Mouse (Mus musculus) bone marrow, adult 2 months (tissue): Measurements from ENCODE around the gene Sub1. TPM values are rescaled to one million over a fixed set of nuclear protein-coding genes. Genes with fewer than 3 reads are reported as not detected.

Experiments used
- H3K27ac ChIP-seq: fragments of 200-500 bp; 2 replicates; pipeline ENCODE4 v1.5.1; 2012; ENCODE audit warnings: low read depth, mild to moderate bottlenecking, control low read depth, inconsistent platforms, low read length; ENCODE audit not compliant: control insufficient read depth, poor library complexity, insufficient read depth
- H3K4me1 ChIP-seq: fragments of 200-500 bp; 2 replicates; pipeline ENCODE4 v1.6.1; 2011; ENCODE audit warnings: low read length; ENCODE audit not compliant: control insufficient read depth, insufficient read depth
- H3K4me3 ChIP-seq: fragments of 200-500 bp; replicated peaks from 2 replicates; pipeline ENCODE3; 2011; ENCODE audit warnings: mild to moderate bottlenecking, low read depth, low read length, control low read depth; ENCODE audit not compliant: control insufficient read depth
- CTCF ChIP-seq: fragments of 200-500 bp; IDR thresholded peaks from 2 replicates; pipeline ENCODE4 v1.5.1; 2011; ENCODE audit warnings: low read length, control low read depth; ENCODE audit not compliant: control insufficient read depth, insufficient read depth
- POLR2A ChIP-seq: fragments of 200-500 bp; IDR thresholded peaks from 2 replicates; pipeline ENCODE4 v1.6.1; 2011; ENCODE audit warnings: low read depth, mild to moderate bottlenecking, control low read depth, low read length, borderline replicate concordance; ENCODE audit not compliant: control insufficient read depth
- WGBS: fragments of 180-500 bp; shearing (Covaris S2); methylation state at CpG from one replicate; pipeline ENCODE4 v1.1.7; 2018; 5-methylcytosine and 5-hydroxymethylcytosine counted together
- polyA plus RNA-seq: library from polyadenylated mRNA; stranded (reverse); fragments of >200 nt; gene quantifications from 2 replicates; pipeline ENCODE4 v1.2.4, GENCODE M21; 2011; ENCODE audit warnings: low replicate concordance; ENCODE audit not compliant: missing spikeins, insufficient read depth, insufficient read length

Gene Sub1
- polyA plus RNA-seq, 1 experiment = 276 TPM

DNA sequence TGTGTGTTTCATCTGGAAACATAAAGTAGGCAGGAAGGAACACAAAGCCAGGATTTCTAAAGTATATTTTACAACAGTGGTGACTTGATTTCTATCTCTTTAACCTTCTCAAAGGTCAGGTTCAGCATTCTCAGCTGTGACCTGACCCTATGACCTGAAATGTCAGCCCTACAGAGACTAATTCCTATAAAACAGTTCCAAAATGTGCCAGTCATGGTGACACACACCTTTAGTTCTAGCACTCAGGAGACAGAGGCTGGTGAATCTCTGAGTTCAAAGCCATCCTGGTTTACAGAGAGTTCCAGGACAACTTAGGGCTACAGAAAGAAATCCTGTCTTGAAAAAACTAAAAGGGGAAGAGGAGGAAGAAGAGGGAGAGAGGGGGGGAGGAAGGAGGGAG lies 36.4 kb upstream of the Sub1 start:
- H3K4me3 ChIP-seq = no peak overlapping the region
- peaks cover 3% of the 10 kb centered on the region; the same call in 1 of the 2 replicates for H3K4me1 ChIP-seq
- TF ChIP-seq CTCF (no peak), POLR2A (no peak)

GRCm38 (mm10) chr15:12032512-12032911 lies 35.7 kb upstream of the Sub1 start:
- TF ChIP-seq POLR2A = no peak
- TF ChIP-seq CTCF = no peak
- no peak overlapping the region for H3K4me3 ChIP-seq
- no peak overlapping the region for H3K27ac ChIP-seq
- peaks cover 3% of the 10 kb centered on the region; the same call in 1 of the 2 replicates for H3K4me1 ChIP-seq
- 90% methylated on average over 3 of the region's 3 CpGs for WGBS

More for the DNA sequence above, 36.4 kb upstream of the Sub1 start:
- no peak overlapping the region for H3K27ac ChIP-seq

DNA sequence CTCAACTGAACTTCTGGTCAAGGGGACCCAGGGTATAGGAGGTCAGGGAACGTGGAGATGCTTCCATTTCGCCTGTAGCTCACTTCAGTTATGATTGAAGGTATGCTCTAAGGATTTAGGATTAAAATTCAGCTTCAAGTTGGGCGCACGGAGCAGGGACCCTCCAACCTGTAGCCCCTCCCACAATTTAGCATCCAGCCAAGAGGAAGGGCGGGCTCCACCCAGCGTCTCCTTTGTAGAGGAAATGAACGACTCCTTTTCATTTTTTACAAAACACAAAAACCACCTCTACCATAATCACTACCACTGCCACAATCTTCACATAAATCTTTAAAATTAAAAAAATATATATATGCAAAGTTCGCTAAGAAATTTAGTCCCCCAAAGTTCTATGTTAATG lies 35.1 kb upstream of the Sub1 start:
- 72% methylated on average over 8 of the region's 8 CpGs for WGBS
- Histone ChIP-seq H3K4me1 (peaks cover 2% of the 10 kb centered on the region; the same call in 1 of the 2 replicates), H3K27ac (no peak overlapping the region), H3K4me3 (no peak overlapping the region)
- no peak for TF ChIP-seq POLR2A
- no peak for TF ChIP-seq CTCF

DNA sequence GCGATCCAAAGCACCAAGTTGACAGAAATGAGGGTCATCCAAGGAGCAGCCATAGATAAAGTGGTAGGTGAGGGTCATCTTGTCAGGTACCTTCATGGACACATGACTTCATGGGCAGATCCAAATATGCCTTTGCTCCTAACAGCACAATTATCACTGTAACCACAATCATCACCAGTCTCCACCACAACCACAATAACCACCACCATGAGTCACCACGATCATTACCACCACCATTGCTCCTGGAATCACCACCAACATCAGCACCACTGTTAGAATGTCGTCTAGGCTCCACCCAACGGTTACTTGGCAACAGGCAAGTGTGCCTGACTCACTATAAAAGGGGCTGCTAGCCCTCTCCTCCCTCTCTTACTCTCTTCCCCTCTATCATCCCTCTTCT lies 33.4 kb upstream of the Sub1 start:
- H3K4me1 ChIP-seq = peaks cover 2% of the 10 kb centered on the region; the same call in 1 of the 2 replicates
- H3K27ac ChIP-seq = no peak overlapping the region
- 36% methylated on average over 4 of the region's 4 CpGs for WGBS
- no peak overlapping the region for H3K4me3 ChIP-seq
- TF ChIP-seq CTCF (no peak), POLR2A (no peak)

GRCm38 (mm10) chr15:12027807-12028206 lies 31.0 kb upstream of the Sub1 start:
- WGBS = 17% methylated on average over 3 of the region's 3 CpGs
- TF ChIP-seq CTCF (no peak), POLR2A (no peak)
- Histone ChIP-seq H3K4me3 (no peak overlapping the region), H3K4me1 (no peaks in the 10 kb centered on the region), H3K27ac (no peak overlapping the region)

DNA sequence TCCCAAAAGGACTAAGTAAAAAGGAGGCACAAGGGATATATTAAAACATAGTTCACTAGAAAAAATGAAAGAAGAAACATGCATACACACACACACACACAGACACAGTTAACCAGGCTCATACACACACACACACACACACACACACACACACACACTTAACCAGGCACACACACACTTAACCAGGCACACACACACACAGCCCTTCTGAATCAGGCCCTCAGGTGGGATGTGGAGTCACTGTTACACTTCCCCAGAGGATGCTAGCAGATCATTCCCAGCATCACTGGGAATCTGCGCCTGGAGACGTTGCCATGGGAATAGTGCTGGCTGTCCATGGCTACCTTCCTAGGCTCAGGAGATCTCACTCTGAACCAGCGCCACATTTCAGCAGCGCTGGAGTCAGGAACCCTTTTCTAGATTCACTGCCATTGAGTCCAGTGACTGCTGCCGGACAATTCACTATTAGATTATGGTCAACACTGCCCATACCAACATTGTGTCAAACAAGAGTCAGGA lies 30.2 kb upstream of the Sub1 start:
- 89% methylated on average over 5 of the region's 5 CpGs for WGBS
- H3K4me3 ChIP-seq = no peak overlapping the region
- TF ChIP-seq CTCF (no peak), POLR2A (no peak)
- H3K27ac ChIP-seq = no peak overlapping the region
- H3K4me1 ChIP-seq = no peaks in the 10 kb centered on the region; the same call in 1 of the 2 replicates

DNA sequence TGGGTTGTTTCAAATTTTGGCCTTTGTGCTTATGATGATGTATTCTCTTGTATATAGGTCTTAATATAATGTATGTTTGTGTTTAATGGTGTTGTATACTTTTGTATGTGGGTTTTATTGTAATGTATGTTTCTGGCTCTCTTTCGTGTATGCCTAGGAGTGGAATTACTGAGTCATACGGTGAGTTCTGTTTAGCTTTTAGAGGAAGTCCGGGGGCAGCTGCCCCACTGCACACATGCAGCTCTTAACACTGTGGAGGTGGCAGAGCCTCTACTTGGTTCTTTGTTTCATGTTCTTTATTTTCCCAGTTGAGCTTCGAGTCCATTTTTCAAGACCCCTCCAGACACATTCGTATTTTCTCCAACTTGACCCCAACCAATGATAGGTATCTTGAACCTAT lies 29.2 kb upstream of the Sub1 start:
- 21% methylated on average over 5 of the region's 5 CpGs for WGBS
- TF ChIP-seq CTCF (no peak), POLR2A (no peak)
- no peak overlapping the region for H3K4me3 ChIP-seq
- H3K4me1 ChIP-seq = no peaks in the 10 kb centered on the region; the same call in 1 of the 2 replicates
- H3K27ac ChIP-seq = no peak overlapping the region

- no peak overlapping the region for H3K27ac ChIP-seq
- no peak overlapping the region for H3K4me3 ChIP-seq
- WGBS = 88% methylated on average over 10 of the region's 10 CpGs
- TF ChIP-seq CTCF (no peak), POLR2A (no peak)
- no peaks in the 10 kb centered on the region; the same call in 1 of the 2 replicates for H3K4me1 ChIP-seq
Measured at GRCm38 (mm10) chr15:12025341-12025740, 28.6 kb upstream of the Sub1 start.

DNA sequence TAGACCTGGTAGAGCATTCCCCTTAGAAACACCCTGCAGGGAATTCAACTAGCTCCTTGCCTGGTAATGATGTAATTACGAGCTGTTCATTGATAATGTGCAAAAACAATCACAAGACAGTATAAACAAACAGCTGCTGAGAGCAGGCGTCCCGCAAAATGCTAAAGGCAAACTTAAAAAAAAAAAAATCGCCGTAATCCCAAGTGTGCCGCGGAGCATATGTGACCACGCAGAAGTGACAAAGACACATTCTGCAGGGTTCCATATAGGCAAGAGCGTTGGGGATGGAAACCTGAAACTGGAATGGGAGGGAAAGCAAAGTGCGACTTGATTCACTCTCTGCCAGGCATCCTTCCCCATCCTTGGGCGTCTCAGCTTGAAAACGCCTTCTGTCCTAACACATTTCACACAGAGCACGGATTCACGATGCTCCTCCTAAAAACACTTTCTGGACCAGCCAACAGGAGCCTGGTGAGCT lies 28.0 kb upstream of the Sub1 start:
- WGBS = 82% methylated on average over 14 of the region's 14 CpGs
- H3K27ac ChIP-seq = no peak overlapping the region

More for the DNA sequence above, 28.0 kb upstream of the Sub1 start:
- Histone ChIP-seq H3K4me1 (no peaks in the 10 kb centered on the region; the same call in 1 of the 2 replicates), H3K4me3 (no peak overlapping the region)
- TF ChIP-seq CTCF (no peak), POLR2A (no peak)
